Mouse (Mus musculus) right cerebral cortex, postnatal 4 days (tissue): ENCODE results near the gene Set.

ENCODE experiments used
- DNase-seq: peaks from one replicate; pipeline ENCODE4 v3.0.0-alpha.2; 2022

Gene Set

GRCm38 (mm10) chr2:30062249-30063093 lies 5.3 kb downstream of the Set start:
- DNase-seq = peak; percentile 27

GRCm38 (mm10) chr2:30063235-30063634 lies 6.1 kb downstream of the Set start:
- DNase-seq = no peak

- DNase-seq = no peak
Measured at GRCm38 (mm10) chr2:30063791-30064190, 6.6 kb downstream of the Set start.

- no peak for DNase-seq
Measured at GRCm38 (mm10) chr2:30064298-30064697, 7.1 kb downstream of the Set start.

DNA sequence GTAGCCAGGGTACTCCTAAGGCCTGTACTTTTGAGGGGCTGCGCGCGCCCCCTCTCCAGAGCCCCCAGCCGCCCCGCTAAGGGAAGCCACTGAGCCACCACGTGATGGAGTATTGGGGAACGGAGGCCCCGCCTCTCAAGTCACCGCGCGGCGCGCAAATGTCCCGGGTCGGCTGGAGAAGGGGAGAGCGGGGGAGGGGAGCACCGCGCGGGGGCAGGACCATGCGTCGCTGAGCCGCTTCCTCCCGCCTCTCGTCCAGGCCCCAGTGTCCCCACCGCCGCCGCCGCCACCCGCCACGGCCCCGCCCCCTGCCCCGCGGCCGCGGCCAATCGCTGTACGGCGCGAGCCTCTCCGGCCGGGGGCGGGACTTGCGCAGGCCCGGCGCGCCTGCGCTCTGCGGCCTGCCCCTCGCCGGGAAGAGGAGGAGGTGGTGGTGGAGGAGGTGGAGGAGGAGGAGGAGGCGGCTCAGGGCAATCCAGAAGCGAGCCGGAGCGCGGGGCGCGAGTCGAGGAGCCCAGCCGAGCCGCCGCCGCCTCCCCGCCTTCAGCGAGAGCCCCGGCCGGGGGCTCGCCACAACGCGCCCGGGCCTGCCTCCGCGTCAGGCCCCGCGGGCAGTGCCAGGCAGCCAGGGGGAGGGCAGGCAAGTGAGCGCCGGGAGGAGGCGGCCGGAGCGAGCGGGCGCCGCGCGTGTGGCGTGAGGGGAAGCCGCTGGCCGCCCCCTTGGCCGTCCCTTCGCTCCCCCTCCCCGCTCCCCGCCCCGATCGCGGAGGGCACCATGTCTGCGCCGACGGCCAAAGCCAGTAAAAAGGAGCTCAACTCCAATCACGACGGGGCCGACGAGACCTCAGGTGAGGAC lies 9.1 kb downstream of the Set start:
- DNase-seq = peak; percentile 92

- peak; percentile 59 for DNase-seq
Measured at GRCm38 (mm10) chr2:30067031-30067888, 10.1 kb downstream of the Set start.

- DNase-seq = no peak
Measured at GRCm38 (mm10) chr2:30067962-30068361, 10.8 kb downstream of the Set start.

GRCm38 (mm10) chr2:30072875-30073274 lies 15.7 kb downstream of the Set start:
- DNase-seq = no peak

DNA sequence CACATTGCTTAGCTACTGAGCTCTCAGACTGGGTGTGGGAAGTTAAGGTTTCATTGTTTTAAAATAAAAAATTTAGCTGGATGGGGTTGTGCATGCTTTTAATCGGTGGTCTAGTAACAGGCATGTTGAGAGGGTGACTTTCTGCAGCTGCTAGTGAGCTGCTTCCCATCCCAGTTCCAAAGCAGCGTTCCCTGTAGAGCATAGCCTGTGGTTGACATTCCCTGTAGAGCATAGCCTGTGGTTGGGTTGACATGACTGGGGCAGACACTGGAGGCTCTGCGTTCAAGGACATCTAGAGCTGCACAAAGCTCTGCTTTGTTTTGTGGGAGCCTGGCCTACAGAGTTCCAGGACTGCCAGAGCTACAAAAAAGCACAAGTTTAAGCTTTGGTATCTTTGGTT lies 16.1 kb downstream of the Set start:
- no peak for DNase-seq

GRCm38 (mm10) chr2:30075625-30076024 lies 18.4 kb downstream of the Set start:
- no peak for DNase-seq

DNA sequence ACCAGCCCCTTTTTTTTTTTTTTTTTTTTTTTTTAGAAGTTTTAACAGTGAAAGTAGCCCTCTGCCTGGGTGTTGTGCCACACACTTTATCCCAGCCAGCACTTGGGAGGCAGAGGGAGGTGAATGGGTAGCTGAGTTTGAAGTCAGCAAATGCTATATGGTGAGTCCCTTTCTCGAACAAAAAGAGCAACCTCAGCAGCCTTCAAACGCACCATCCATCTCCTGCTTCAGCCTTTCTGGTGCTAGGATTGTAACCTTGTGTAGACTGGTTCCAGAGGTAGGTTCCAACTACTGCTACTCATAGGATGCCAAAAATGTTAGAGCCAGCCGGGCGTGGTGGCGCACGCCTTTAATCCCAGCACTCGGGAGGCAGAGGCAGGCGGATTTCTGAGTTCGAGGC lies 19.3 kb downstream of the Set start:
- DNase-seq = no peak

DNA sequence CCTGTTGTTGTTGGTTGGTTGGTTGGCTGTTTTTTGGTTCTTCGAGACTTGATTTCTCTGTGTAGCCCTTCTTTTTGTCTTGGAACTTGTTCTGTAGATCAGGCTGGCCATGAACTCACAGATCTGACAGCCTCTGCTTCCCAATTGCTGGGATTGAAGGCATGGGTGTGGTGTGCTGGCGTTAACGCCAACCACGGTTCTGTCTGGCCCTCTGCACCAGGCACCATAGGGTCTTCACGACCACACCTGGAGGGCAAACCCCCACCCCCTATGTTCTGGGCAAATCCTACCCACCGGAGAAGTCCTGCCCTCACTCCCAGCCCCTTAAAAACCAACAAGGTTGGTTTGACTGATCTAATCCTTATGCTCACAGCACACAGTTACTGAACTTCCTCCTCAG lies 19.8 kb downstream of the Set start:
- DNase-seq = no peak

DNA sequence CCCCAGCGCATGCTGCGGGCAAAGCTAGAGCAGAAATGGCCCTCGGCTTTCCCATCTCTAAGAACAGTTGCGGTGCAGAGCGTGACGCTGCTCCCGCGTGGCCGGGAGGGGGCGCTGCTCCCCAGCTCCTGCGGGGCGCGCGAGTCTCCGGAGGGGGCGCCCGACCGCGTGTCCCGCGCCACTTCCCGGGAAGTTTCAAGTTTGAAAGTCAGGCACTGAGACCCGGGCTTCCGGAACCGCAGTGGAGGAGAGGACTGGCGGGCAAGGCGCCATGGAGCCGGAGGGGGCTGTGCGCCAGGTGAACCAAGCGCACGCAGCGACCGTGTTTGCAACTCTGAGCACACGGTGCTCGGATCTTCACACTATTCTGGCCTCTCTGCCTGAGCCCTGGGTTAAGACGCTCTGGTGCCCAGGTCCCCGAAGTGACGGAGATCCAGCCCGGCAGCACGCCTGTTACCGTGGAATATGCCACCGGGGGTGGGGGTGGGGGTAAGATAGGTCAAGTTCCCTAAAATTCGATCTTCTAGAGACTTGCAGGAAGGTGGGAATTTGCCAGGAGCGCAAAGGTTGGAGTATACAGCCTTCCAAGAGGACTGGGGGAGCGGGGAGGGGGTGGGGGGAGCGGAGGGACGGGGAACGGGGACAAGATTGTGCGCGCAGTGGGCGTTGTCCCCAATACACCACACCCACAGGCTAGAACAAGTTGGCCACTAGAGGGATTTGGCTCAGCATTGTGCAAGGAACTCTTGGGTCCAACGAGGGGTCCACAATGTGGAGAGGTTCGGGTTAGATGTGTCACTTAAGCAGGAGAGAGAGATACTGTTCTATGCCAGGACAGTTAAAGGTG lies 20.5 kb downstream of the Set start, which contains the start of gene Pkn3:
Pkn3 (plus strand) TSS at position 183 of the 847 bp plus-strand sequence.
- DNase-seq = peak; percentile 86

GRCm38 (mm10) chr2:30078349-30078712 lies 21.2 kb downstream of the Set start:
- no peak for DNase-seq

GRCm38 (mm10) chr2:30078760-30079159 lies 21.6 kb downstream of the Set start:
- DNase-seq = no peak

DNA sequence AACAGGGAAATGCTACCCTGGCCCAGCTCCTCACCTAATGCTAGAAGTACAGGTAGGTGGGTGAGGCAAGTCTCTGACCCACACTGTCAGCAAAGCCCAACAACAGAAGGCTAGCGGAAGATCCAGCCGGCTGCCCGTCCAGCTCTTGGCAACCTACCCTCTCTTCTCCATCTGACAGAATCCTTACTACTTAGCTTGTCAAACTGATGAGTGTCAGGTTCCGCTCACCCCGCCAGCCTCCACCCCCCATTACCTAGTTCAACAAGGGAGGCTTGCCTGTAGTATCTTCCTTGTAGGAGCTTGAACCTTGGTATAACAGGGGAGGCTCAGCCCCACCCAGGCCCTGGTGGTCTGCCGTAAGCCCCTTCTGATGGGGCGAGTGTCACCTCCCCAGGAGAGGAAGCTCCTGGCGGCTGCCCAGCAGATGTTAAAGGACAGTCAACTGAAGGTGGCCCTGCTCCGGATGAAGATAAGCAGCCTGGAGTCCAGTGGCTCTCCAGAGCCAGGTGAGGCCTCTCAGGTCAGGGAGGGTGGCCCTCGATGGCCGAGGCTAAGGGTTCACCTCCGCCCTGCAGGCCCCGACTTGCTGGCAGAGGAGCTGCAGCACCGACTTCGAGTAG lies 23.1 kb downstream of the Set start:
- DNase-seq = no peak

DNA sequence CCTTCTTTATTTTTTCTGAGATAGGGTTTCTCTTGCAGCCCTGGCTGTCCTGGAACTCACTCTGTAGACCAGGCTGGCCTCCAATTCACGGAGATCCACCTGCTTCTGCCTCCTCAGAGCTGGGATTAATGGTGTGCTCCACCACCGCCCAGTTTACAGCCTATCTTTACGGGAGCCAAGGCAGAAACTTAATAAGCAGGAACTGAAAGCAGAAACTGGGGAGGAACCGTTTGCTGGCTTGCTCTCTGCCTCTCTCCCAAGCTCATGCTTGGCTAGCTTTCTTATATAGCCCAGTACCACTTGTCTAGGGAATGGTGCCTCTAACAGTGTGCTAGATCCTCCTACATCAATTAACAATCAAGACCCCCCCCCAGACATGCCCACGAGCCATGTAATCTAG lies 26.9 kb downstream of the Set start:
- DNase-seq = no peak

- no peak for DNase-seq
Measured at GRCm38 (mm10) chr2:30084632-30085031, 27.5 kb downstream of the Set start.

GRCm38 (mm10) chr2:30087310-30087709 lies 30.1 kb downstream of the Set start:
- DNase-seq = no peak

GRCm38 (mm10) chr2:30091521-30091920 lies 34.3 kb downstream of the Set start:
- no peak for DNase-seq

DNA sequence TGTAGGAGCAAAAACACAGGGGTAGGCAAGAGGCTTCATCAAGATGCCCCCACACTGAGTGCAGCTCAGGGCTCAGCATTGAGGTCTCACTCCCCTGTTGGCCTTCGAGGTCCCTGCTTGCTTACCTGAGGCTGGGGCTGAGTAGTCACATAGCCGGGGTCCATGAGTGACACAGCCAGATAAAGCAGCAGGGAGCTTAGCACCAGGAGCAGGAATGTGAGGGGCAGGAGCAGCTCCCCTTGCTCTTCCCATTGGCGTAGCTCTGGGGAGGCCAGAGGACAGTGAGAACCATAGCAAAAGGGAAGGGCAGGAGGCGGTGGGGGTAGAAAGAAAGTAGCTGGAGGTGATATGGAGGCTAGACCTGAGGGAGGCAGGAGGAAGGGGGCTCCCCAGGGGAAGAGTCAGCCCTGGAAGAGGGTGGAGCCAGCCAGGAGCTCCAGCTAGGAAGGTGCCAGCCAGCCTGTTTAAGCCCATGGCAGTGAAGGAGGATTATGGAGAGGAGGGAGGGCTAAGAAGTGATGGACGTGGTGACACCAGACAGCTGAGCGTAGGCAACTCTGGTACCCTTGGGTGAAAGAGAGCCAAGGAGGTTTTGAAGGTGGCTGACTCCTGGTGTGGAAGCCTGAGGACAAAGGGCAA lies 35.2 kb downstream of the Set start:
- no peak for DNase-seq
